Mouse (Mus musculus): ENCODE measurements at regions not wholly inside any gene's neighbourhood (a gene's known extent, or its start where the extent isn't known, plus 50 kb on each side); places are given as distances from the start of the nearest gene placed in this dataset.

DNA sequence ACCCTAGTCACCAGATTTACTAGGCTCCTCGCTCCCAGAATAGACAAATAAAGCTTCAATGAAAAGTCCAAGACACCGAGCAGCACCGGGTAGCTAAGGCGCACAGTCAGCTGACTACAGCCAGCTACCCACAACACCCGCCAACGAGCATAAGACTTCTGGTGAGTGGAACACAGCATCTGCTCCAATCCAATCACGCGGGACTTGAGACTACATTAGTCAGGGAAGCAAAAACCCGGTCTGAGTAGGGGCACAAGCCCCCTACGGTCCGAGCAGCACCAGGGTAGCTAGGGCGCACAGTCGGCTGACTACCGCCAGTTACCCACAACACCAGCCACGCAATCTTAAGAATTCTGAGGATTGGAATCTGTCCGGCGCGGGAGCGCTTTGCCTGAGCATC lies 704.0 kb downstream of the Rpia start:
- Histone ChIP-seq H3K4me1 (ENCODE audit: control insufficient read depth, insufficient read depth, low read length) (no peaks in the 10 kb centered on the region), H3K4me2 (ENCODE audit: low read depth, low read length) (no peak overlapping the region), H3K27ac (ENCODE audit: low read length) (no peak overlapping the region), H3K36me3 (ENCODE audit: control insufficient read depth, insufficient read depth, low read length) (no peaks in the 10 kb centered on the region), H3K9ac (ENCODE audit: low read depth, low read length) (no peak overlapping the region), H3K9me3 (ENCODE audit: control insufficient read depth, low read length) (no peaks in the 10 kb centered on the region), H3K4me3 (ENCODE audit: low read length) (no peak overlapping the region), H3K27me3 (replicated peaks; ENCODE audit: control insufficient read depth, insufficient read depth, low read length) (no peaks in the 10 kb centered on the region)
- ATAC-seq = no peak
- 91% methylated on average over 19 of the region's 19 CpGs for WGBS

DNA sequence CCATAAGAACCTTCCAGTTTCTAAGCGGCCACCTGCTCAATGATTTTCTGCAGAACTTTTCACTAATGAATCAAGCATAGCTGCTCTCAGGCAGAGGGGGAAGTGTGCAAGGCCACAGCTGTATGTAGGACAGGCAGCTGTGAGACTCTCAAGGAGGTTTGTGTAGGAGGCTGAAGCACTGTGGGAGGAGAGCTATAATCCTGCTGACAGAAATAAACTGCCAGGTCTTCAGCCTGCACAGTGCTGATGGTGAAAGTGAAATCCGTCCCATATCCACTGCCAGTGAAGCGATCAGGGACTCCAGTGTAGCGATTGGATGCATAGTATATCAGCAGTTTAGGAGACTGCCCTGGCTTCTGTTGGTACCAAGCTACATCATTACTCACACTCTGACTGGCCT lies 718.2 kb downstream of the Rpia start:
- H3K36me3 ChIP-seq (ENCODE audit: control insufficient read depth, insufficient read depth, low read length) = no peaks in the 10 kb centered on the region
- H3K4me1 ChIP-seq (ENCODE audit: control insufficient read depth, insufficient read depth, low read length) = no peaks in the 10 kb centered on the region
- H3K9me3 ChIP-seq (ENCODE audit: control insufficient read depth, low read length) = no peaks in the 10 kb centered on the region
- no peak overlapping the region for H3K27ac ChIP-seq (ENCODE audit: low read length)
- H3K4me3 ChIP-seq (ENCODE audit: low read length) = no peak overlapping the region
- H3K9ac ChIP-seq (ENCODE audit: low read depth, low read length) = no peak overlapping the region
- WGBS = 58% methylated on average over 4 of the region's 4 CpGs
- no peaks in the 10 kb centered on the region for H3K27me3 ChIP-seq (replicated peaks; ENCODE audit: control insufficient read depth, insufficient read depth, low read length)
- no peak overlapping the region for H3K4me2 ChIP-seq (ENCODE audit: low read depth, low read length)
- no peak for ATAC-seq

DNA sequence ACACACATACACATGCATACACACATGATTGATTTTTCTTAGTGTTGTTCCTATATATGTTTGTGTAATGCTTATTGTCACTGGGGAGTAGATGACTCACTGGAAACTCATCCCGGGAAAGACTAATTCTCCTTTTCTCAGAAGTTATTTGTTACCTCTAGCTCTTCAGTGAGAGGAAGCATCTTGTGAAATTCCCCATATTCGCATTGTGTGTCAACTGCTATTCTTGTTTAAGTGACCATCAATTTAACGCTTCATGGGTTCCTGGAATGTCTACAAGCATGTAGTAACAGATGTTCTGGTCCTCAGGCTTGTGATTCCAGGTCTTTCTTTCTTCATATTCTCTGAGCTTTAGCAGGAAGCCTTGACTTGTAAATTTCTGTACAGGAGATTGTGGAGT lies 720.0 kb downstream of the Rpia start:
- no peak overlapping the region for H3K4me2 ChIP-seq (ENCODE audit: low read depth, low read length)
- H3K9ac ChIP-seq (ENCODE audit: low read depth, low read length) = no peak overlapping the region
- ATAC-seq = no peak
- H3K4me1 ChIP-seq (ENCODE audit: control insufficient read depth, insufficient read depth, low read length) = no peaks in the 10 kb centered on the region
- H3K9me3 ChIP-seq (ENCODE audit: control insufficient read depth, low read length) = no peaks in the 10 kb centered on the region
- H3K4me3 ChIP-seq (ENCODE audit: low read length) = no peak overlapping the region
- H3K27me3 ChIP-seq (replicated peaks; ENCODE audit: control insufficient read depth, insufficient read depth, low read length) = no peaks in the 10 kb centered on the region
- WGBS = 75% methylated on average over 3 of the region's 3 CpGs
- no peaks in the 10 kb centered on the region for H3K36me3 ChIP-seq (ENCODE audit: control insufficient read depth, insufficient read depth, low read length)
- H3K27ac ChIP-seq (ENCODE audit: low read length) = no peak overlapping the region

DNA sequence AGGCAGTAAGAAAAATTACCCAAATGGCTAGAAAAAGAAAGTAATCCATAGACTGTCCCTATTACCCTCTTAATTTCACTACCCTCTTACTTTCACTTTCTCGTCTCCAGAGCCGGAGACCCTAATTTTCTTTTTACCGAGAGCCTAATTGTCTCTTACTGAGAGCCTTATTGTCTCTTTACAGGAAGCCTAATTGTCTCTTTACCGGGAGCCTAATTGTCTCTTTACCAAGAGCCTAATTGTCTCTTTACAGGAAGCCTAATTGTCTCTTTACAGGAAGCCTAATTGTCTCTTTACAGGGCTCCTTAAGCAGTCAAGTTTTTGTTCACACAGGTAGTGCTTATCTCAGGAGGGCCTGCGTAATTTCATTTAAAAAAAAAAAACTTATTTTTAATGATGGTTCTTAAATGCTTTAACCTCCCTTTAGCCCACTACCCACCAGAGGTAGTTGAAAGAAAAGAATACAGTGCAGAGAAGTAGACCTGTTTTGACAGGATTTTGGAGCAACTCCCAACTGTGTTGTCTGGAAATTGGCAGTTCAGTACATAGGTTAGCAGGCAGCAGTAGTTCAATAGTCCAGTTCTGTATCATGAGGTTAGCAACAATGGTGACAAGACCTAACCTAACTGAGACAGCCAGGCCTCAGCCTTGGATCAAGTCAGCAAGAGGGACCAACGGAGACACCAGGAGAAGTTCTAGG lies 724.2 kb downstream of the Rpia start:
- no peaks in the 10 kb centered on the region for H3K9me3 ChIP-seq (ENCODE audit: control insufficient read depth, low read length)
- H3K27ac ChIP-seq (ENCODE audit: low read length) = no peak overlapping the region
- no peak overlapping the region for H3K4me3 ChIP-seq (ENCODE audit: low read length)
- no peak for ATAC-seq
- H3K9ac ChIP-seq (ENCODE audit: low read depth, low read length) = no peak overlapping the region
- no peaks in the 10 kb centered on the region for H3K4me1 ChIP-seq (ENCODE audit: control insufficient read depth, insufficient read depth, low read length)
- WGBS = 84% methylated on average over 6 of the region's 6 CpGs
- H3K36me3 ChIP-seq (ENCODE audit: control insufficient read depth, insufficient read depth, low read length) = no peaks in the 10 kb centered on the region
- H3K27me3 ChIP-seq (replicated peaks; ENCODE audit: control insufficient read depth, insufficient read depth, low read length) = no peaks in the 10 kb centered on the region
- no peak overlapping the region for H3K4me2 ChIP-seq (ENCODE audit: low read depth, low read length)

DNA sequence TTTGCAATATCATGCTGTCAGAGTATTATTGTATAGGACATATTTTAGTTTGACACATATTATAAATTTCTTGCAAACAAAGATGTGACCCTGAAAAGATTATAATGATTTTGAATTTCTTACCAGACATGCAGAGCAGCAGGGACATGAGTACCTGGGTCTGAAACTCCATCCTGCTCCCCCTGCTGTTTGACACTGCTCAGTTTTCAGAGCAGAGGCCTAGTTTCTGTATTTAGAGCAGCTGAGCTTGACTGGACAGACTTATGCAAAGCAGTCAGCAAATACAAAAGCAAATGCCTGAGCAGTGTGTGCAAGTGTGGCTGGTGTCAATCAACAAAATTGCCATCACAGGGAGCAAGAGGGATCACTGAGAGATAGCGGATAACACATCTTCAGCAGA lies 733.0 kb downstream of the Rpia start:
- no peak overlapping the region for H3K4me2 ChIP-seq (ENCODE audit: low read depth, low read length)
- no peak for ATAC-seq
- 92% methylated on average over 1 of the region's 1 CpGs for WGBS

GRCm38 (mm10) chr6:70058374-70058773 lies 733.7 kb downstream of the Rpia start:
- ATAC-seq = no peak
- WGBS = 84% methylated on average over 3 of the region's 3 CpGs

More for the DNA sequence above, 733.0 kb downstream of the Rpia start:
- no peak overlapping the region for H3K9ac ChIP-seq (ENCODE audit: low read depth, low read length)
- no peaks in the 10 kb centered on the region for H3K4me1 ChIP-seq (ENCODE audit: control insufficient read depth, insufficient read depth, low read length)
- H3K36me3 ChIP-seq (ENCODE audit: control insufficient read depth, insufficient read depth, low read length) = no peaks in the 10 kb centered on the region
- H3K4me3 ChIP-seq (ENCODE audit: low read length) = no peak overlapping the region
- no peaks in the 10 kb centered on the region for H3K9me3 ChIP-seq (ENCODE audit: control insufficient read depth, low read length)
- no peaks in the 10 kb centered on the region for H3K27me3 ChIP-seq (replicated peaks; ENCODE audit: control insufficient read depth, insufficient read depth, low read length)
- no peak overlapping the region for H3K27ac ChIP-seq (ENCODE audit: low read length)

DNA sequence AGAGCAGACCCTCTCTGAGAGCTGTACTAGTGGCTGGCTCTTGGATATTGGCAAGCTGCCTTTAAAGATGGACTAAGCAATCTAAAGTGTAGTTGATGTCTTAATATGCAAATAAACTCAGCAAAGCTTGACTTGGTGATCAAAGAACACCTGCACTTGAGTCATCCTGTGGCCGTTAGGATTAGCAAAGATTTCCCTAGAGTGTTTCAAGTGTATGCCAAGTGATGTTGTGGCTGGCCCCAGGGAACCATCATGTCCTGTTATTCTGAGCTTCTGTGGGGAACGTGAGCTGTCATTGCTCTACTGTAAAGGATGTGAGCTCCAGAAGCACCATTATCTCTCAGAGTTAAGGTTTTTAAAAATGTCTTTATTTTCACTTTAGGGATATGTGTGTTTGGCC lies 751.1 kb downstream of the Rpia start:
- H3K9ac ChIP-seq (ENCODE audit: low read depth, low read length) = no peak overlapping the region
- no peak for ATAC-seq
- no peak overlapping the region for H3K27ac ChIP-seq (ENCODE audit: low read length)

More at GRCm38 (mm10) chr6:70058374-70058773, 733.7 kb downstream of the Rpia start:
- Histone ChIP-seq H3K27ac (ENCODE audit: low read length) (no peak overlapping the region), H3K9me3 (ENCODE audit: control insufficient read depth, low read length) (no peaks in the 10 kb centered on the region), H3K4me2 (ENCODE audit: low read depth, low read length) (no peak overlapping the region), H3K9ac (ENCODE audit: low read depth, low read length) (no peak overlapping the region), H3K27me3 (replicated peaks; ENCODE audit: control insufficient read depth, insufficient read depth, low read length) (no peaks in the 10 kb centered on the region), H3K4me1 (ENCODE audit: control insufficient read depth, insufficient read depth, low read length) (no peaks in the 10 kb centered on the region), H3K4me3 (ENCODE audit: low read length) (no peak overlapping the region), H3K36me3 (ENCODE audit: control insufficient read depth, insufficient read depth, low read length) (no peaks in the 10 kb centered on the region)

GRCm38 (mm10) chr6:70033674-70034073 lies 758.4 kb downstream of the Rpia start:
- H3K4me2 ChIP-seq (ENCODE audit: low read depth, low read length) = no peak overlapping the region
- ATAC-seq = no peak
- H3K4me3 ChIP-seq (ENCODE audit: low read length) = no peak overlapping the region
- H3K4me1 ChIP-seq (ENCODE audit: control insufficient read depth, insufficient read depth, low read length) = no peaks in the 10 kb centered on the region
- no peaks in the 10 kb centered on the region for H3K36me3 ChIP-seq (ENCODE audit: control insufficient read depth, insufficient read depth, low read length)
- no peak overlapping the region for H3K27ac ChIP-seq (ENCODE audit: low read length)
- H3K9ac ChIP-seq (ENCODE audit: low read depth, low read length) = no peak overlapping the region
- no peaks in the 10 kb centered on the region for H3K27me3 ChIP-seq (replicated peaks; ENCODE audit: control insufficient read depth, insufficient read depth, low read length)
- H3K9me3 ChIP-seq (ENCODE audit: control insufficient read depth, low read length) = no peaks in the 10 kb centered on the region
- WGBS = 79% methylated on average over 1 of the region's 1 CpGs

More for the DNA sequence above, 751.1 kb downstream of the Rpia start:
- Histone ChIP-seq H3K9me3 (ENCODE audit: control insufficient read depth, low read length) (no peaks in the 10 kb centered on the region), H3K4me3 (ENCODE audit: low read length) (no peak overlapping the region), H3K36me3 (ENCODE audit: control insufficient read depth, insufficient read depth, low read length) (no peaks in the 10 kb centered on the region), H3K4me2 (ENCODE audit: low read depth, low read length) (no peak overlapping the region), H3K27me3 (replicated peaks; ENCODE audit: control insufficient read depth, insufficient read depth, low read length) (no peaks in the 10 kb centered on the region), H3K4me1 (ENCODE audit: control insufficient read depth, insufficient read depth, low read length) (no peaks in the 10 kb centered on the region)
- 65% methylated on average over 2 of the region's 2 CpGs for whole genome bisulfite sequencing

GRCm38 (mm10) chr6:70011555-70011954 lies 780.5 kb downstream of the Rpia start:
- Histone ChIP-seq H3K36me3 (ENCODE audit: control insufficient read depth, insufficient read depth, low read length) (no peaks in the 10 kb centered on the region), H3K27me3 (replicated peaks; ENCODE audit: control insufficient read depth, insufficient read depth, low read length) (no peaks in the 10 kb centered on the region), H3K4me2 (ENCODE audit: low read depth, low read length) (no peak overlapping the region), H3K4me3 (ENCODE audit: low read length) (no peak overlapping the region), H3K9ac (ENCODE audit: low read depth, low read length) (no peak overlapping the region), H3K4me1 (ENCODE audit: control insufficient read depth, insufficient read depth, low read length) (no peaks in the 10 kb centered on the region), H3K9me3 (ENCODE audit: control insufficient read depth, low read length) (no peaks in the 10 kb centered on the region), H3K27ac (ENCODE audit: low read length) (no peak overlapping the region)
- no peak for ATAC-seq
